Mouse (Mus musculus): ENCODE results near the gene Galnt16. TPM values are rescaled to one million over a fixed set of nuclear protein-coding genes. Genes with fewer than 3 reads are reported as not detected.

The Galnt16 gene
- polyA plus RNA-seq, 1 experiment from 2014 or later, result 29.4 TPM

- Histone ChIP-seq H3K9ac (0 out of 2 replicates have a peak overlapping the region, but pooled peaks have one; percentile 29), H3K9me3 (no peaks in the 10 kb centered on the region), H3K27me3 (no peaks in the 10 kb centered on the region), H3K4me3 (replicated peaks) (no peak overlapping the region), H3K4me1 (peaks cover 40% of the 10 kb centered on the region), H3K36me3 (replicated peaks) (peaks cover 7% of the 10 kb centered on the region; the same call in 1 of the 2 replicates), H3K27ac (no peak overlapping the region), H3K4me2 (peak overlapping the region; percentile 83; the same call in 1 of the 2 replicates)
- no peak for ATAC-seq (ENCODE audit: low FRiP score)
- 97% methylated on average over 3 of the region's 3 CpGs for WGBS
Observed at GRCm38 (mm10) chr12:80646377-80646776, 128.3 kb downstream of the Galnt16 start.

GRCm38 (mm10) chr12:80653951-80654658 is 136.0 kb downstream of the Galnt16 start:
- Histone ChIP-seq H3K27ac (no peak overlapping the region), H3K4me3 (replicated peaks) (no peak overlapping the region), H3K4me2 (no peak overlapping the region), H3K9ac (no peak overlapping the region), H3K36me3 (replicated peaks) (no peaks in the 10 kb centered on the region), H3K27me3 (no peaks in the 10 kb centered on the region), H3K9me3 (no peaks in the 10 kb centered on the region), H3K4me1 (no peaks in the 10 kb centered on the region)
- 96% methylated on average over 7 of the region's 7 CpGs for WGBS
- no peak for ATAC-seq (ENCODE audit: low FRiP score)

- H3K9me3 ChIP-seq, result no peaks in the 10 kb centered on the region
- no peak overlapping the region for H3K9ac ChIP-seq
- H3K27me3 ChIP-seq, result no peaks in the 10 kb centered on the region
- no peak overlapping the region for H3K4me3 ChIP-seq (replicated peaks)
- no peak for ATAC-seq (ENCODE audit: low FRiP score)
- no peaks in the 10 kb centered on the region for H3K36me3 ChIP-seq (replicated peaks)
- no peak overlapping the region for H3K27ac ChIP-seq
- H3K4me1 ChIP-seq, result no peaks in the 10 kb centered on the region
- 95% methylated on average over 3 of the region's 3 CpGs for WGBS
- H3K4me2 ChIP-seq, result no peak overlapping the region
Observed at GRCm38 (mm10) chr12:80654659-80655025, 136.6 kb downstream of the Galnt16 start.

- H3K4me3 ChIP-seq (replicated peaks), result no peak overlapping the region
- H3K27me3 ChIP-seq, result no peaks in the 10 kb centered on the region
- peaks cover 9% of the 10 kb centered on the region for H3K36me3 ChIP-seq (replicated peaks)
- 87% methylated on average over 6 of the region's 6 CpGs for WGBS
- ATAC-seq (ENCODE audit: low FRiP score), result no peak
- no peaks in the 10 kb centered on the region for H3K4me1 ChIP-seq
- H3K27ac ChIP-seq, result no peak overlapping the region
- H3K9ac ChIP-seq, result no peak overlapping the region
- no peaks in the 10 kb centered on the region for H3K9me3 ChIP-seq
- H3K4me2 ChIP-seq, result no peak overlapping the region
Observed at GRCm38 (mm10) chr12:80658661-80659060, 140.6 kb downstream of the Galnt16 start.

- H3K4me1 ChIP-seq, result no peaks in the 10 kb centered on the region
- no peaks in the 10 kb centered on the region for H3K9me3 ChIP-seq
- H3K36me3 ChIP-seq (replicated peaks), result peaks cover 22% of the 10 kb centered on the region
- WGBS, result 93% methylated on average over 10 of the region's 10 CpGs
- H3K4me3 ChIP-seq (replicated peaks), result no peak overlapping the region
- ATAC-seq (ENCODE audit: low FRiP score), result no peak
- no peak overlapping the region for H3K9ac ChIP-seq
- no peak overlapping the region for H3K4me2 ChIP-seq
- H3K27me3 ChIP-seq, result no peaks in the 10 kb centered on the region
- H3K27ac ChIP-seq, result no peak overlapping the region
Observed at GRCm38 (mm10) chr12:80662322-80662721, 144.2 kb downstream of the Galnt16 start.

GRCm38 (mm10) chr12:80663935-80664334 is 145.9 kb downstream of the Galnt16 start:
- H3K4me2 ChIP-seq, result no peak overlapping the region
- no peak overlapping the region for H3K27ac ChIP-seq
- H3K9me3 ChIP-seq, result no peaks in the 10 kb centered on the region
- H3K27me3 ChIP-seq, result no peaks in the 10 kb centered on the region
- no peak for ATAC-seq (ENCODE audit: low FRiP score)
- no peak overlapping the region for H3K4me3 ChIP-seq (replicated peaks)
- no peak overlapping the region for H3K9ac ChIP-seq
- H3K36me3 ChIP-seq (replicated peaks), result peaks cover 29% of the 10 kb centered on the region
- WGBS, result 83% methylated on average over 2 of the region's 2 CpGs
- no peaks in the 10 kb centered on the region for H3K4me1 ChIP-seq

- Histone ChIP-seq H3K36me3 (replicated peaks) (peaks cover 28% of the 10 kb centered on the region), H3K4me1 (no peaks in the 10 kb centered on the region), H3K4me2 (no peak overlapping the region), H3K27ac (no peak overlapping the region), H3K9ac (no peak overlapping the region), H3K9me3 (no peaks in the 10 kb centered on the region), H3K4me3 (replicated peaks) (no peak overlapping the region), H3K27me3 (no peaks in the 10 kb centered on the region)
- 84% methylated on average over 2 of the region's 2 CpGs for WGBS
- ATAC-seq (ENCODE audit: low FRiP score), result no peak
Observed at GRCm38 (mm10) chr12:80668391-80668790, 150.3 kb downstream of the Galnt16 start.

GRCm38 (mm10) chr12:80673170-80673569 is 155.1 kb downstream of the Galnt16 start:
- Histone ChIP-seq H3K4me2 (no peak overlapping the region), H3K27ac (no peak overlapping the region), H3K27me3 (no peaks in the 10 kb centered on the region), H3K9ac (no peak overlapping the region), H3K9me3 (no peaks in the 10 kb centered on the region), H3K4me1 (no peaks in the 10 kb centered on the region), H3K4me3 (replicated peaks) (no peak overlapping the region), H3K36me3 (replicated peaks) (peaks cover 45% of the 10 kb centered on the region)
- WGBS, result 17% methylated on average over 3 of the region's 3 CpGs
- no peak for ATAC-seq (ENCODE audit: low FRiP score)

Other genes with a start within 250 kb of the Galnt16 start
- 21.9 and 25.2 TPM in 2 replicates for gene Dcaf5, start 81.7 kb upstream of the Galnt16 start, polyA plus RNA-seq (2016; fragmentation: Nextera tagmentation; extraction: Ambion mirVana)
- gene Exd2, start 55.2 kb upstream of the Galnt16 start, polyA plus RNA-seq (2016; fragmentation: Nextera tagmentation; extraction: Ambion mirVana), result 52.7 and 54.1 TPM in 2 replicates
- gene Slc39a9, start 125.6 kb downstream of the Galnt16 start, polyA plus RNA-seq (2016; fragmentation: Nextera tagmentation; extraction: Ambion mirVana), result 29.2 TPM in 2 replicates
- 332 and 370 TPM in 2 replicates for gene Erh, start 126.1 kb downstream of the Galnt16 start, polyA plus RNA-seq (2016; fragmentation: Nextera tagmentation; extraction: Ambion mirVana)
- 0.40 and 0.65 TPM in 2 replicates for gene Plekhd1, start 174.3 kb downstream of the Galnt16 start, polyA plus RNA-seq (2016; fragmentation: Nextera tagmentation; extraction: Ambion mirVana)
- 6.2 and 7.8 TPM in 2 replicates for gene Ccdc177, start 242.4 kb downstream of the Galnt16 start, polyA plus RNA-seq (2016; fragmentation: Nextera tagmentation; extraction: Ambion mirVana)

Measured in forebrain, embryonic 12.5 days (tissue).